Mouse (Mus musculus) hindbrain, embryonic 14.5 days (tissue): Measurements from ENCODE around the gene Gm17067. TPM values are rescaled to one million over a fixed set of nuclear protein-coding genes. Genes with fewer than 3 reads are reported as not detected.
A peak's percentile ranks its signal among the peaks of the same experiment; 100 is the strongest.
"Not testable (repeated sequence)": the region's sequence is repeated elsewhere in the genome, so short reads cannot be mapped to it uniquely, and the experiment has no call there.

Experiments
- ATAC-seq: fragments of 200-750 bp; cut with Nextera tagmentation; 2 replicates; pipeline ENCODE4 v1.8.0; 2017; ENCODE audit warnings: moderate number of reproducible peaks, mild to moderate bottlenecking, moderate TSS enrichment, moderate library complexity; ENCODE audit not compliant: low FRiP score
- DNase-seq: peaks from one replicate; pipeline ENCODE4 v3.0.0-alpha.2; 2015; ENCODE audit warnings: low spot score
- H3K27ac ChIP-seq: fragments of 300-500 bp; sonication (generic); 2 replicates; pipeline ENCODE4 v1.5.1; 2014; ENCODE audit warnings: mild to moderate bottlenecking, moderate library complexity
- H3K27me3 ChIP-seq: fragments of 300-500 bp; sonication (generic); 2 replicates; pipeline ENCODE4 v1.6.1; 2014; ENCODE audit warnings: mild to moderate bottlenecking, low read length, mixed read lengths; ENCODE audit not compliant: control insufficient read depth, insufficient read depth
- H3K36me3 ChIP-seq: fragments of 300-500 bp; sonication (generic); replicated peaks from 2 replicates; pipeline ENCODE4 v1.6.1; 2014; ENCODE audit not compliant: control insufficient read depth, insufficient read depth
- H3K4me1 ChIP-seq: fragments of 300-500 bp; sonication (generic); replicated peaks from 2 replicates; pipeline ENCODE4 v1.6.1; 2014; ENCODE audit warnings: antibody characterized with exemption, low read length, mixed read lengths; ENCODE audit not compliant: control insufficient read depth, insufficient read depth
- H3K4me2 ChIP-seq: fragments of 300-500 bp; sonication (generic); replicated peaks from 2 replicates; pipeline ENCODE4 v1.6.1; 2014; ENCODE audit warnings: mild to moderate bottlenecking, moderate library complexity
- H3K4me3 ChIP-seq: fragments of 300-500 bp; sonication (generic); replicated peaks from 2 replicates; pipeline ENCODE4 v1.5.1; 2014; ENCODE audit warnings: mild to moderate bottlenecking, low read length
- H3K9ac ChIP-seq: fragments of 300-500 bp; sonication (generic); 2 replicates; pipeline ENCODE4 v1.6.1; 2014
- H3K9me3 ChIP-seq: fragments of 300-500 bp; sonication (generic); 2 replicates; pipeline ENCODE4 v1.6.1; 2016; ENCODE audit warnings: low read length; ENCODE audit not compliant: control insufficient read depth
- WGBS: fragments of 180-500 bp; shearing (Covaris S2); extraction: QIAGEN DNeasy Blood & Tissue Kit; methylation state at CpG from one replicate; pipeline ENCODE4 v1.1.7; 2014; 5-methylcytosine and 5-hydroxymethylcytosine counted together
- polyA plus RNA-seq: library from polyadenylated mRNA; unstranded; fragments of >200 nt; fragmentation: Nextera tagmentation; extraction: Ambion mirVana; gene quantifications from 2 replicates; pipeline ENCODE4 v1.2.1, GENCODE M21; 2014

Gm17067 gene
- not detected in 2 replicates for polyA plus RNA-seq

- not testable (repeated sequence) for H3K36me3 ChIP-seq, H3K4me3 ChIP-seq, H3K9ac ChIP-seq, H3K9me3 ChIP-seq, H3K27me3 ChIP-seq, H3K4me2 ChIP-seq, H3K27ac ChIP-seq, H3K4me1 ChIP-seq, ATAC-seq, DNase-seq
- 96% methylated on average over 4 of the region's 4 CpGs for WGBS
Measured at GRCm38 (mm10) chr7:42726917-42727316, at the start of gene Gm17067. Gene Gm17067 (minus strand): TSS chr7:42727017.

GRCm38 (mm10) chr7:42749836-42750235, 23.0 kb upstream of the Gm17067 start:
- H3K27me3 ChIP-seq: no peaks in the 10 kb centered on the region
- peaks cover 8% of the 10 kb centered on the region for H3K9me3 ChIP-seq
- no peak overlapping the region for H3K4me3 ChIP-seq
- DNase-seq: no peak
- no peak overlapping the region for H3K4me2 ChIP-seq
- no peaks in the 10 kb centered on the region for H3K4me1 ChIP-seq
- no peaks in the 10 kb centered on the region for H3K36me3 ChIP-seq
- H3K9ac ChIP-seq: no peak overlapping the region
- 51% methylated on average over 20 of the region's 20 CpGs for WGBS
- no peak overlapping the region for H3K27ac ChIP-seq
- ATAC-seq: no peak

GRCm38 (mm10) chr7:42738536-42739210, 11.9 kb upstream of the Gm17067 start:
- Histone ChIP-seq H3K9me3 (peaks cover 30% of the 10 kb centered on the region; the same call in 1 of the 2 replicates), H3K27ac (no peak overlapping the region), H3K9ac (no peak overlapping the region), H3K27me3 (no peaks in the 10 kb centered on the region), H3K4me3 (no peak overlapping the region), H3K4me1 (no peaks in the 10 kb centered on the region), H3K36me3 (no peaks in the 10 kb centered on the region), H3K4me2 (no peak overlapping the region)
- 92% methylated on average over 10 of the region's 10 CpGs for WGBS
- ATAC-seq (no peak), DNase-seq (no peak)

GRCm38 (mm10) chr7:42693251-42693650, 33.6 kb downstream of the Gm17067 start:
- not testable (repeated sequence) for H3K27me3 ChIP-seq, H3K36me3 ChIP-seq, H3K4me1 ChIP-seq, H3K9me3 ChIP-seq, ATAC-seq
- peak overlapping the region; percentile 58 for H3K4me2 ChIP-seq
- peak overlapping the region; percentile 47 for H3K4me3 ChIP-seq
- peak overlapping the region; percentile 77 for H3K27ac ChIP-seq
- peak overlapping the region; percentile 57 for H3K9ac ChIP-seq
- peak; percentile 23 for DNase-seq
- 4% methylated on average over 4 of the region's 4 CpGs for WGBS

GRCm38 (mm10) chr7:42692362-42693158, 34.3 kb downstream of the Gm17067 start, which contains the start of gene Zfp975:
Gene Zfp975 (minus strand): TSS chr7:42692742.
- under 1% methylated on average over 23 of the region's 23 CpGs for WGBS
- ATAC-seq: peak; percentile 100
- H3K4me2 ChIP-seq: peak within 1 kb of the TSS; percentile 58
- not testable (repeated sequence) for H3K9me3 ChIP-seq, H3K27me3 ChIP-seq, H3K36me3 ChIP-seq, H3K4me1 ChIP-seq
- peak within 1 kb of the TSS; percentile 57 for H3K9ac ChIP-seq
- peak; percentile 76 for DNase-seq
- peak within 1 kb of the TSS; percentile 47 for H3K4me3 ChIP-seq
- H3K27ac ChIP-seq: peak within 1 kb of the TSS; percentile 77

GRCm38 (mm10) chr7:42680081-42680480, 46.7 kb downstream of the Gm17067 start:
- not testable (repeated sequence) for ATAC-seq, H3K27ac ChIP-seq, H3K4me3 ChIP-seq, H3K9ac ChIP-seq, H3K36me3 ChIP-seq, H3K4me1 ChIP-seq, DNase-seq, H3K4me2 ChIP-seq, H3K27me3 ChIP-seq
- peaks cover 27% of the 10 kb centered on the region for H3K9me3 ChIP-seq
- 92% methylated on average over 6 of the region's 6 CpGs for WGBS

GRCm38 (mm10) chr7:42679646-42680045, 47.2 kb downstream of the Gm17067 start:
- H3K4me3 ChIP-seq, H3K9ac ChIP-seq, H3K4me1 ChIP-seq, H3K4me2 ChIP-seq, ATAC-seq, DNase-seq, H3K36me3 ChIP-seq, H3K27me3 ChIP-seq, H3K27ac ChIP-seq: not testable (repeated sequence)
- H3K9me3 ChIP-seq: peaks cover 27% of the 10 kb centered on the region

- not testable (repeated sequence) for H3K4me1 ChIP-seq, ATAC-seq, H3K27me3 ChIP-seq, H3K4me3 ChIP-seq, H3K4me2 ChIP-seq, DNase-seq, H3K9ac ChIP-seq, H3K27ac ChIP-seq
- 66% methylated on average over 5 of the region's 5 CpGs for WGBS
- H3K9me3 ChIP-seq: peaks cover 37% of the 10 kb centered on the region
- peaks cover 23% of the 10 kb centered on the region for H3K36me3 ChIP-seq
Measured at GRCm38 (mm10) chr7:42660140-42660539, 66.7 kb downstream of the Gm17067 start.
